Mouse (Mus musculus) myocyte (in vitro differentiated cells): ENCODE measurements around the gene 3100002H09Rik. TPM values are rescaled to one million over a fixed set of nuclear protein-coding genes. Genes with fewer than 3 reads are reported as not detected.

Source experiments
- H3K27me3 ChIP-seq: one replicate; pipeline ENCODE4 v1.6.1; 2011; ENCODE audit not compliant: control insufficient read depth, insufficient read depth, insufficient read length
- H3K36me3 ChIP-seq: one replicate; pipeline ENCODE4 v1.6.1; 2011; ENCODE audit not compliant: control insufficient read depth, insufficient read depth
- H3K4me2 ChIP-seq: one replicate; pipeline ENCODE4 v1.6.1; 2011; ENCODE audit warnings: low read depth, control low read depth
- H3K4me3 ChIP-seq: one replicate; pipeline ENCODE4 v1.5.1; 2011; ENCODE audit warnings: mild to moderate bottlenecking, control low read depth, moderate library complexity
- H3K79me2 ChIP-seq: one replicate; pipeline ENCODE4 v1.6.1; 2011; ENCODE audit not compliant: control insufficient read depth, insufficient read depth
- H3ac ChIP-seq: one replicate; pipeline ENCODE4 v1.6.1; 2011; ENCODE audit not compliant: control insufficient read depth, insufficient read length
- CEBPB ChIP-seq: IDR thresholded peaks from 2 replicates; pipeline ENCODE4 v1.6.1; 2011; ENCODE audit warnings: mild to moderate bottlenecking, moderate library complexity; ENCODE audit not compliant: poor library complexity, insufficient read depth, severe bottlenecking
- E2F4 ChIP-seq: IDR thresholded peaks from one replicate; pipeline ENCODE4 v1.6.1; 2011; ENCODE audit warnings: mild to moderate bottlenecking, control low read depth, moderate library complexity; ENCODE audit not compliant: insufficient read depth
- MAX ChIP-seq: IDR thresholded peaks from one replicate; pipeline ENCODE4 v1.6.1; 2011; ENCODE audit warnings: low read depth, mild to moderate bottlenecking, control low read depth
- MYOD1 ChIP-seq, 3 experiments: IDR thresholded peaks; one replicate each; pipeline ENCODE4 v1.6.1; 2011; ENCODE audit warnings: control low read depth in 2 of 3, low read depth in 2 of 3, mild to moderate bottlenecking in 2 of 3, moderate library complexity in 1 of 3; ENCODE audit not compliant: insufficient read length in 2 of 3, control insufficient read depth in 1 of 3
- MYOG ChIP-seq, 3 experiments: IDR thresholded peaks; one replicate each; pipeline ENCODE4 v1.6.1; 2011; ENCODE audit warnings: control low read depth in 2 of 3, low read depth in 2 of 3, mild to moderate bottlenecking in 2 of 3; ENCODE audit not compliant: insufficient read length in 2 of 3, control insufficient read depth in 1 of 3, insufficient read depth in 1 of 3
- POLR2A ChIP-seq: IDR thresholded peaks from one replicate; pipeline ENCODE4 v1.6.1; 2011; ENCODE audit warnings: low read depth, mild to moderate bottlenecking, control low read depth, moderate library complexity; ENCODE audit not compliant: insufficient read length
- POLR2AphosphoS2 ChIP-seq: IDR thresholded peaks from one replicate; pipeline ENCODE4 v1.6.1; 2011; ENCODE audit warnings: low read depth, control low read depth; ENCODE audit not compliant: insufficient read length
- REST ChIP-seq: IDR thresholded peaks from one replicate; pipeline ENCODE4 v1.6.1; 2011; ENCODE audit warnings: mild to moderate bottlenecking, control low read depth, moderate library complexity; ENCODE audit not compliant: insufficient read depth, insufficient read length
- SRF ChIP-seq: IDR thresholded peaks from one replicate; pipeline ENCODE4 v1.6.1; 2011; ENCODE audit warnings: low read depth; ENCODE audit not compliant: control insufficient read depth, insufficient read length
- TCF12 ChIP-seq: IDR thresholded peaks from one replicate; pipeline ENCODE4 v1.6.1; 2011; ENCODE audit warnings: mild to moderate bottlenecking, control low read depth; ENCODE audit not compliant: poor library complexity, insufficient read depth, severe bottlenecking
- TCF3 ChIP-seq: IDR thresholded peaks from one replicate; pipeline ENCODE4 v1.6.1; 2011; ENCODE audit warnings: low read depth, control low read depth; ENCODE audit not compliant: insufficient read length
- USF1 ChIP-seq: IDR thresholded peaks from one replicate; pipeline ENCODE4 v1.6.1; 2011; ENCODE audit warnings: low read depth, mild to moderate bottlenecking, control low read depth, moderate library complexity
- polyA plus RNA-seq: library from polyadenylated mRNA; unstranded; fragments of >200 nt; fragmentation: generic; extraction: Trizol; gene quantifications from one replicate; pipeline ENCODE4 v1.2.1, GENCODE M21; 2012; ENCODE audit warnings: missing spikeins

3100002H09Rik gene
- polyA plus RNA-seq, 1 experiment: not detected

DNA sequence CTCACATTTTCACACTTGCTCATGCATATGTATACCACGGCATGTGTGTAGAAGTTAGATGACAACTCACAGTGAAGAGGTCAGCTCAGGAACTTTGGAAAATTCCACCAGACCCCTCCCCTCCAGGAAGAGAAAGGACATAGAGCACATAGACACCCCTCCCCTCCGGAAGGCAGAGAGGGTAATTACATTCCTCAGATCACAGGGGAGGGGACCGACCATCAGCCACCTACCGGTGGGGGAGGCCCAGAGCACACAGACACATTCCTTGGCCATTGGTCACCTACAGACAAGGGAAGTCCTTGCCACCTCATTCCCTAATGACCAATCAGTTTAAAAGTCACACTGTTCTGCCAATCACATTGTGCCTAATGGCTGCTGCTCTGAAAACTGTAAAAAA is 20.9 kb upstream of the 3100002H09Rik start:
- H3K4me2 ChIP-seq: no peak overlapping the region
- TF ChIP-seq MAX: no peak
- no peak for TF ChIP-seq SRF
- H3K27me3 ChIP-seq: peaks cover 19% of the 10 kb centered on the region
- no peaks in the 10 kb centered on the region for H3K79me2 ChIP-seq
- H3ac ChIP-seq: no peak overlapping the region
- H3K4me3 ChIP-seq: no peak overlapping the region
- no peaks in the 10 kb centered on the region for H3K36me3 ChIP-seq

DNA sequence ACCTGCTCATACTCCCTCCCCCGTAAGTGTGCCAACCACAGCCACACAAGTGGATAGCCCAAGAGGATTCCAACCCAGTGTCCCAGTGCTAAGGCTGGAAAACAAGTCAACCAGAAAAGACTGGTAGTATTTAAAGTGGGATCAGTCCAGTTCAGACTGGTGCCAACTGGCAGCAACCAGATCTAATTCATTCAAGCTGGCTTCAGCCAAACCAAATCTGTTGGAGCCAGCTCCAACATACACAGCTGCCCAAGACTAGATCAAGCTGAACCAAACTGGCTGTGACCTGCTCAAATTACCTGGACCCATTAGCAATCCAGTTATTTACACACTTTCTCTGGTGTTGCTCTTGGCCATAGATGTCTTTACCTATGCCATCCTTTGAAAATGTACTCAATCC is 16.2 kb upstream of the 3100002H09Rik start:
- TF ChIP-seq MYOG (IDR thresholded peaks at IDR 0.05; ENCODE audit: control insufficient read depth in 1 of 3, insufficient read depth in 1 of 3, insufficient read length in 2 of 3, low read depth in 2 of 3): no peak
- TF ChIP-seq MYOD1 (IDR thresholded peaks at IDR 0.05; ENCODE audit: control insufficient read depth in 1 of 3, insufficient read length in 2 of 3, low read depth in 2 of 3): no peak
- Histone ChIP-seq H3K79me2 (no peaks in the 10 kb centered on the region), H3K36me3 (no peaks in the 10 kb centered on the region), H3K4me3 (no peak overlapping the region), H3K4me2 (no peak overlapping the region), H3K27me3 (peaks cover 37% of the 10 kb centered on the region), H3ac (no peak overlapping the region)

DNA sequence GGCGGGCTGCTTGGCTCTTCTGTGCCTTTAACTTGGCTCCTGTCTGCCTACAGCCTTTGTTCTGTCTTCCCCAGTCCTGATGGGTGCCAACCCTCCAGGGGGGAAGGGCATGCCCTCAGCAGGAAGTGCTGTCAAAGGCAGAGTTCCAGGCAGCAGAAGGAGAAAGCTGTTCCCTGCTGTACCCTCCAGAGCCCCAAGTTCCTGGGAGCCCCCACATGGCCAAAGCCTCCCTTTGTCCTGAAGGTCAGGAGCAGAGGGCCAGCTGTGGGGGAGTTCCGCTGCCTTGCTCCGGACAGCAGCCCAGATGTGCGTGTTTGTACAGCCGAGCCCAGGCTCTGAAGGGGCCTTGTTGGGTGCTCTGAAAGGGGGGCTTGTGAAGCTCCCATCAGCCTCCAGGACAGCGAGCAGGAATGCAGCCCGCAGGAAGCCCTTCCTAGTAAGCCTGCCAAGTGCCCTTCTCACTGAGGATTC is 13.5 kb upstream of the 3100002H09Rik start:
- peaks cover 57% of the 10 kb centered on the region for H3K27me3 ChIP-seq
- no peak for TF ChIP-seq TCF3
- H3K4me2 ChIP-seq: no peak overlapping the region

DNA sequence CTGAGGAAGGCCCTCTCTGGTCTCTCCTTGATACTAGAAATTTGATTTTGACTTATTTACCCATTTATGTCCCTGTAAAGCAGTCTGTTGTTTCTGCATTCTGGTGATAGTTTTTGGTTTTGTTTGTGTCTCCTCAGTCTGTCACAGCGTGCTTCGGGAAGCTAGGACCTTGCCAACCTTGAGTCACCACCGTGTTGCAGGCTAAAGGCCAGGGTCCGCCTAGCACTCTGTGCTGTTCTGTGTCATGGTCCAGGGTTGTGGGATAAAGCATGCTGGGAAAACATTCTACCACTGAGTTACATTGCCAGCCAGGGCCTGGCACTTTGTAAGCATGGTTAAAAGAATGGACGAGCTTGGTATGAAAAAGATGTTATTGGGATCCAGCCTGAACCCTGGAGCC is 12.0 kb upstream of the 3100002H09Rik start:
- TF ChIP-seq CEBPB: no peak
- TF ChIP-seq POLR2A: no peak
- TF ChIP-seq SRF: no peak
- TF ChIP-seq TCF3: no peak
- TF ChIP-seq REST: no peak
- no peak for TF ChIP-seq MAX
- TF ChIP-seq POLR2AphosphoS2: no peak
- TF ChIP-seq MYOD1 (IDR thresholded peaks at IDR 0.05; ENCODE audit: control insufficient read depth in 1 of 3, insufficient read length in 2 of 3, low read depth in 2 of 3): no peak
- no peak for TF ChIP-seq E2F4
- TF ChIP-seq USF1: no peak
- TF ChIP-seq MYOG (IDR thresholded peaks at IDR 0.05; ENCODE audit: control insufficient read depth in 1 of 3, insufficient read depth in 1 of 3, insufficient read length in 2 of 3, low read depth in 2 of 3): no peak
- no peak for TF ChIP-seq TCF12
- Histone ChIP-seq H3K79me2 (no peaks in the 10 kb centered on the region), H3K27me3 (peaks cover 65% of the 10 kb centered on the region), H3K36me3 (no peaks in the 10 kb centered on the region), H3K4me2 (no peak overlapping the region), H3K4me3 (no peak overlapping the region), H3ac (no peak overlapping the region)

More for the DNA sequence above, 13.5 kb upstream of the 3100002H09Rik start:
- no peaks in the 10 kb centered on the region for H3K79me2 ChIP-seq
- no peaks in the 10 kb centered on the region for H3K36me3 ChIP-seq
- H3K4me3 ChIP-seq: no peak overlapping the region
- no peak overlapping the region for H3ac ChIP-seq

DNA sequence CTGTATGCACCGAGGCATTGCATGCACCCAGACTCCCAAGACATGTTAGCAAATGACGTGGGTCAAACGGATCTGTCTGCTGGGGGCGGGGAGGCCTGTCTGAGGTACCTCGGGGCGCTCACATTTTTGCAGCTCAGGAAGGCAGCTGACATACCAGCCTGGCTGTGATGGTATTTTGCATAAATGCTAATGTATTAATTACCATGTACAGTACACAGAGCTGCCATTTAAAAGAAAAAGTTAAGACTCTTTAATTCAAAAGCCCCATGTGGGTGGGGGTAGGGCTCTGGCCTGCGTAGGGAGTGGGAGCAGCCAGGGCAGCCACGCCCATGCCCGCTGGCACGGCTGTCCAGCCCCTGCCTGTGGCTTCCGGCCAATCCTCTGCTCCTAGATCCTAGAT is 10.8 kb upstream of the 3100002H09Rik start:
- Histone ChIP-seq H3K79me2 (no peaks in the 10 kb centered on the region), H3ac (no peak overlapping the region), H3K4me3 (no peak overlapping the region), H3K36me3 (no peaks in the 10 kb centered on the region), H3K4me2 (no peak overlapping the region), H3K27me3 (peaks cover 70% of the 10 kb centered on the region)
- TF ChIP-seq POLR2AphosphoS2 (no peak), REST (no peak), E2F4 (no peak), SRF (no peak), TCF3 (no peak), CEBPB (no peak), MYOG (IDR thresholded peaks at IDR 0.05; ENCODE audit: control insufficient read depth in 1 of 3, insufficient read depth in 1 of 3, insufficient read length in 2 of 3, low read depth in 2 of 3) (no peak), MAX (no peak), MYOD1 (IDR thresholded peaks at IDR 0.05; ENCODE audit: control insufficient read depth in 1 of 3, insufficient read length in 2 of 3, low read depth in 2 of 3) (no peak), POLR2A (no peak)

DNA sequence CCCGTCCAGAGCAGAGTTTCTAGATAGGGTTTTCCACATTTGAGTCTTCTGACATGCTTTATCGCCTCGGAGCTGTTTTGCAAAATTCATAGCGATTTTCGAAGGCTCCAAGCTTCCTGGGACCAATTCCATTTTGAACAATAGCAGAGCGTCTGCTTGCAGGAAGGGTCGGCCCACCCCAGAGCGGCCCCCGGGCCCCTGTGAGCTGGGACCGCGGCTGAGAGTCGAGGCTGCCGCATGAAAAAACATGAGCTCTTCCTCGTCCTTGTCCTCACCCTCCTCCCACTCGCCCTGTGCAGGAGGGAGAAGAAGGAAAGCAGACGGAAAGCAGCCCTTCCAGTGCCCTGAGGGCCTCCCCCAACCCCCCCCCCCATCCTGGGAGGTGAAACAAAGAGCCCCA is 8.0 kb upstream of the 3100002H09Rik start:
- Histone ChIP-seq H3K4me2 (no peak overlapping the region), H3K79me2 (no peaks in the 10 kb centered on the region), H3K27me3 (peaks cover 58% of the 10 kb centered on the region), H3K36me3 (no peaks in the 10 kb centered on the region), H3ac (no peak overlapping the region), H3K4me3 (no peak overlapping the region)
- TF ChIP-seq CEBPB (no peak), MYOD1 (IDR thresholded peaks at IDR 0.05; ENCODE audit: control insufficient read depth in 1 of 3, insufficient read length in 2 of 3, low read depth in 2 of 3) (no peak), TCF12 (no peak), USF1 (no peak), SRF (no peak)
